Mouse (Mus musculus): Measurements from ENCODE around the gene Adora2b.
A peak's percentile ranks its signal among the peaks of the same experiment; 100 is the strongest.
"Not testable (repeated sequence)": the region's sequence is repeated elsewhere in the genome, so short reads cannot be mapped to it uniquely, and the experiment has no call there.

Gene Adora2b

GRCm38 (mm10) chr11:62263599-62263998, 14.8 kb downstream of the Adora2b start:
- no peak for DNase-seq (ENCODE audit: low read depth, low spot score)

- no peak for DNase-seq (ENCODE audit: low read depth, low spot score)
Observed at GRCm38 (mm10) chr11:62264018-62264417, 15.2 kb downstream of the Adora2b start.

GRCm38 (mm10) chr11:62265642-62266041, 16.9 kb downstream of the Adora2b start:
- no peak for DNase-seq (ENCODE audit: low read depth, low spot score)

GRCm38 (mm10) chr11:62266466-62267214, 17.9 kb downstream of the Adora2b start:
- no peak for DNase-seq (ENCODE audit: low read depth, low spot score)

GRCm38 (mm10) chr11:62268381-62268780, 19.6 kb downstream of the Adora2b start:
- no peak for DNase-seq (ENCODE audit: low read depth, low spot score)

- DNase-seq (ENCODE audit: low read depth, low spot score), result no peak
Observed at GRCm38 (mm10) chr11:62269097-62269496, 20.3 kb downstream of the Adora2b start.

GRCm38 (mm10) chr11:62270851-62271250, 22.1 kb downstream of the Adora2b start:
- DNase-seq (ENCODE audit: low read depth, low spot score), result no peak

GRCm38 (mm10) chr11:62277086-62277485, 28.3 kb downstream of the Adora2b start:
- no peak for DNase-seq (ENCODE audit: low read depth, low spot score)

- DNase-seq (ENCODE audit: low read depth, low spot score), result peak; percentile 74
Observed at GRCm38 (mm10) chr11:62278027-62278426, 29.2 kb downstream of the Adora2b start.

- peak; percentile 91 for DNase-seq (ENCODE audit: low read depth, low spot score)
Observed at GRCm38 (mm10) chr11:62280675-62281600, 32.2 kb downstream of the Adora2b start, which contains the start of the genes Zswim7 and Ttc19. Gene Zswim7 (minus strand): TSS chr11:62281375. Gene Ttc19 (plus strand): TSS chr11:62281473.

- DNase-seq (ENCODE audit: low read depth, low spot score), result peak; percentile 42
Observed at GRCm38 (mm10) chr11:62281601-62281997, 32.8 kb downstream of the Adora2b start.

GRCm38 (mm10) chr11:62284020-62284419, 35.2 kb downstream of the Adora2b start:
- not testable (repeated sequence) for DNase-seq (ENCODE audit: low read depth, low spot score)

GRCm38 (mm10) chr11:62285020-62285419, 36.2 kb downstream of the Adora2b start:
- no peak for DNase-seq (ENCODE audit: low read depth, low spot score)

GRCm38 (mm10) chr11:62287700-62288099, 38.9 kb downstream of the Adora2b start:
- no peak for DNase-seq (ENCODE audit: low read depth, low spot score)

GRCm38 (mm10) chr11:62294121-62294520, 45.3 kb downstream of the Adora2b start:
- no peak for DNase-seq (ENCODE audit: low read depth, low spot score)

- DNase-seq (ENCODE audit: low read depth, low spot score), result no peak
Observed at GRCm38 (mm10) chr11:62298883-62299282, 50.1 kb downstream of the Adora2b start.

GRCm38 (mm10) chr11:62305866-62306265, 57.1 kb downstream of the Adora2b start:
- no peak for DNase-seq (ENCODE audit: low read depth, low spot score)

- DNase-seq (ENCODE audit: low read depth, low spot score), result no peak
Observed at GRCm38 (mm10) chr11:62309296-62309695, 60.5 kb downstream of the Adora2b start.

- DNase-seq (ENCODE audit: low read depth, low spot score), result no peak
Observed at GRCm38 (mm10) chr11:62314984-62315383, 66.2 kb downstream of the Adora2b start.
